Mouse (Mus musculus) urinary bladder, adult 18-20 months (tissue): Measurements from ENCODE around the gene Sox5.
"Not testable (repeated sequence)": the region's sequence is repeated elsewhere in the genome, so short reads cannot be mapped to it uniquely, and the experiment has no call there.

Source experiments
- DNase-seq, 2 experiments: peaks; one replicate each; pipeline ENCODE4 v3.0.0; 2022; ENCODE audit warnings: low spot score in 2 of 2, mixed read lengths in 2 of 2

Sox5 gene

GRCm38 (mm10) chr6:144182429-144182828 is 599.3 kb downstream of the Sox5 start:
- not testable (repeated sequence) for DNase-seq

- no peak for DNase-seq
These were observed 600.5 kb downstream of the Sox5 start for GRCm38 (mm10) chr6:144181083-144181866.

GRCm38 (mm10) chr6:144179111-144179510 is 602.7 kb downstream of the Sox5 start:
- no peak for DNase-seq

GRCm38 (mm10) chr6:144176674-144177073 is 605.1 kb downstream of the Sox5 start:
- no peak for DNase-seq

GRCm38 (mm10) chr6:144175590-144175989 is 606.2 kb downstream of the Sox5 start:
- no peak for DNase-seq

GRCm38 (mm10) chr6:144170541-144170940 is 611.2 kb downstream of the Sox5 start:
- DNase-seq = no peak

- DNase-seq = no peak
These were observed 612.0 kb downstream of the Sox5 start for GRCm38 (mm10) chr6:144169791-144170190.

- no peak for DNase-seq
These were observed 612.9 kb downstream of the Sox5 start for GRCm38 (mm10) chr6:144168696-144169476.

- no peak for DNase-seq
These were observed 614.7 kb downstream of the Sox5 start for GRCm38 (mm10) chr6:144167058-144167457.

- DNase-seq = no peak
These were observed 615.1 kb downstream of the Sox5 start for GRCm38 (mm10) chr6:144166651-144167050.

GRCm38 (mm10) chr6:144166104-144166503 is 615.7 kb downstream of the Sox5 start:
- DNase-seq = no peak

GRCm38 (mm10) chr6:144163501-144163900 is 618.3 kb downstream of the Sox5 start:
- no peak for DNase-seq

GRCm38 (mm10) chr6:144158637-144159036 is 623.1 kb downstream of the Sox5 start:
- no peak for DNase-seq

- DNase-seq = no peak
These were observed 626.8 kb downstream of the Sox5 start for GRCm38 (mm10) chr6:144154892-144155424.

GRCm38 (mm10) chr6:144151957-144152356 is 629.8 kb downstream of the Sox5 start:
- DNase-seq = no peak

- no peak for DNase-seq
These were observed 630.7 kb downstream of the Sox5 start for GRCm38 (mm10) chr6:144151075-144151474.

GRCm38 (mm10) chr6:144137397-144137796 is 644.4 kb downstream of the Sox5 start:
- no peak for DNase-seq

- DNase-seq = no peak
These were observed 644.9 kb downstream of the Sox5 start for GRCm38 (mm10) chr6:144136894-144137293.

- DNase-seq = no peak
These were observed 651.9 kb downstream of the Sox5 start for GRCm38 (mm10) chr6:144129927-144130326.

- no peak for DNase-seq
These were observed 661.8 kb downstream of the Sox5 start for GRCm38 (mm10) chr6:144119961-144120360.

- no peak for DNase-seq
These were observed 665.1 kb downstream of the Sox5 start for GRCm38 (mm10) chr6:144116646-144117045.

- no peak for DNase-seq
These were observed 670.2 kb downstream of the Sox5 start for GRCm38 (mm10) chr6:144111561-144111960.

- no peak for DNase-seq
These were observed 674.9 kb downstream of the Sox5 start for GRCm38 (mm10) chr6:144106848-144107247.
